Mouse (Mus musculus) embryonic facial prominence, embryonic 11.5 days (tissue): ENCODE data around the gene D6Ertd527e. TPM values are rescaled to one million over a fixed set of nuclear protein-coding genes. Genes with fewer than 3 reads are reported as not detected.
"Not testable (repeated sequence)": the region's sequence is repeated elsewhere in the genome, so short reads cannot be mapped to it uniquely, and the experiment has no call there.

Experiments used
- ATAC-seq: fragments of 200-750 bp; cut with Nextera tagmentation; replicated peaks from 2 replicates; pipeline ENCODE4 v1.8.0; 2017; ENCODE audit warnings: low read depth; ENCODE audit not compliant: insufficient number of reproducible peaks, low FRiP score, low TSS enrichment
- DNase-seq: peaks from one replicate; pipeline ENCODE4 v3.0.0-alpha.2; 2015; ENCODE audit warnings: low spot score
- H3K27ac ChIP-seq: fragments of 300-500 bp; sonication (generic); replicated peaks from 2 replicates; pipeline ENCODE4 v1.5.1; 2014; ENCODE audit warnings: mild to moderate bottlenecking, low read depth, low read length, control low read depth
- H3K27me3 ChIP-seq: fragments of 300-500 bp; sonication (generic); 2 replicates; pipeline ENCODE4 v1.6.1; 2014; ENCODE audit warnings: mild to moderate bottlenecking, low read length, moderate library complexity, mixed read lengths; ENCODE audit not compliant: control insufficient read depth, insufficient read depth
- H3K36me3 ChIP-seq: fragments of 300-500 bp; sonication (generic); replicated peaks from 2 replicates; pipeline ENCODE4 v1.6.1; 2014; ENCODE audit warnings: low read depth, mild to moderate bottlenecking, low read length, moderate library complexity, mixed read lengths; ENCODE audit not compliant: control insufficient read depth, insufficient read depth
- H3K4me1 ChIP-seq: fragments of 300-500 bp; sonication (generic); 2 replicates; pipeline ENCODE4 v1.6.1; 2014; ENCODE audit warnings: low read length, mixed read lengths; ENCODE audit not compliant: control insufficient read depth, insufficient read depth
- H3K4me2 ChIP-seq: fragments of 300-500 bp; sonication (generic); 2 replicates; pipeline ENCODE4 v1.6.1; 2014; ENCODE audit warnings: low read depth, mild to moderate bottlenecking, control low read depth, low read length, moderate library complexity
- H3K4me3 ChIP-seq: fragments of 300-500 bp; sonication (generic); 2 replicates; pipeline ENCODE4 v1.5.1; 2014; ENCODE audit warnings: low read depth, low read length, control low read depth
- H3K9ac ChIP-seq: fragments of 300-500 bp; sonication (generic); replicated peaks from 2 replicates; pipeline ENCODE4 v1.6.1; 2014; ENCODE audit warnings: mild to moderate bottlenecking, control low read depth, low read length
- H3K9me3 ChIP-seq: fragments of 300-500 bp; sonication (generic); replicated peaks from 2 replicates; pipeline ENCODE4 v1.6.1; 2016; ENCODE audit warnings: mild to moderate bottlenecking, low read length, inconsistent platforms, mixed read lengths; ENCODE audit not compliant: control insufficient read depth
- WGBS: fragments of 180-500 bp; shearing (Covaris S2); extraction: QIAGEN DNeasy Blood & Tissue Kit; methylation state at CpG from one replicate; pipeline ENCODE4 v1.1.7; 2014; 5-methylcytosine and 5-hydroxymethylcytosine counted together
- polyA plus RNA-seq: library from polyadenylated mRNA; unstranded; fragments of >200 nt; fragmentation: Nextera tagmentation; extraction: Ambion mirVana; gene quantifications from 2 replicates; pipeline ENCODE4 v1.2.1, GENCODE M21; 2014

The D6Ertd527e gene
- polyA plus RNA-seq, 1 experiment from 2014 or later = 0.32 TPM

DNA sequence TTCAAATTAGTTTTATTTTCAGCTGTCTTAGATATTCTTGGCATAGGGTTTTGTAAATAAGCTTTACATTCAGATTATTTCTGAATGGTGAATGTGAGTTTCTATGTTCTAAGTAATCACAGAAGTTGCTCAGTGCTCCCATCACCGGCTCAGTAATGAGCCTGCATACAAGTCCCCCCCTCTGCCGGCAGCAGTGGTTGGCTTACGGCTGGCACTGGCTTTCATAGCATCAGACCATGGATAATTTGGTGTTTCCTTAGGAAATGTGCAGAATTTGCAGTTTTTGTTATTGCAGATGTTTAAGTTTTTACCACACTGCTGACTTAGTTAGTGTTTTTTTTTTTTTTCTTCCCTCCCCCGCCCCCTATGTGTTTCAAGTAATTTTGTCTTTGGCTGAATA is 25.1 kb upstream of the D6Ertd527e start:
- Histone ChIP-seq H3K9ac (no peak overlapping the region), H3K27me3 (no peaks in the 10 kb centered on the region), H3K27ac (no peak overlapping the region), H3K4me3 (no peak overlapping the region), H3K4me2 (no peak overlapping the region), H3K4me1 (no peaks in the 10 kb centered on the region), H3K9me3 (no peaks in the 10 kb centered on the region), H3K36me3 (no peaks in the 10 kb centered on the region; the same call in none of the 2 replicates)
- ATAC-seq (no peak), DNase-seq (no peak)
- 62% methylated on average over 4 of the region's 4 CpGs for WGBS

DNA sequence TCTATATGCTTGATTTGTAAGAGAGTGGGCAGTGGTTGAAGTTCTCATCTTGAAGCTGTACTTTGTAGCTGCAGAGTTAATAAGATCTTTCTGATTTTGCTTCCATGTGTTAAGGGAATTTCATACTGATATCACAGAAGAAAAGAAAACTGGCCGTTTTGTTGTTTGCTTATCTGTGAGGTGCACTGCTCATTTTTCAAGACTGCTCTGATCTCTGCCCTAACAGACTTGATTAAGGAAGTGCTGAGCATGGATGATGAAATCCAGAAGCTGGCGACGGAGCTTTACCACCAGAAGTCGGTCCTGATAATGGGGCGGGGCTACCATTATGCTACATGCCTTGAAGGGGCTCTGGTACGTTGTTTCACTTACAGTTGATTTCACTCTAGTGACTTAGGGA is 19.5 kb upstream of the D6Ertd527e start:
- no peak overlapping the region for H3K4me3 ChIP-seq
- DNase-seq (peak; percentile 16), ATAC-seq (no peak)
- no peak overlapping the region for H3K9ac ChIP-seq
- 85% methylated on average over 6 of the region's 6 CpGs for WGBS
- no peak overlapping the region for H3K4me2 ChIP-seq
- H3K36me3 ChIP-seq = peaks cover 6% of the 10 kb centered on the region
- no peaks in the 10 kb centered on the region for H3K4me1 ChIP-seq
- no peaks in the 10 kb centered on the region for H3K27me3 ChIP-seq
- no peaks in the 10 kb centered on the region for H3K9me3 ChIP-seq
- no peak overlapping the region for H3K27ac ChIP-seq

DNA sequence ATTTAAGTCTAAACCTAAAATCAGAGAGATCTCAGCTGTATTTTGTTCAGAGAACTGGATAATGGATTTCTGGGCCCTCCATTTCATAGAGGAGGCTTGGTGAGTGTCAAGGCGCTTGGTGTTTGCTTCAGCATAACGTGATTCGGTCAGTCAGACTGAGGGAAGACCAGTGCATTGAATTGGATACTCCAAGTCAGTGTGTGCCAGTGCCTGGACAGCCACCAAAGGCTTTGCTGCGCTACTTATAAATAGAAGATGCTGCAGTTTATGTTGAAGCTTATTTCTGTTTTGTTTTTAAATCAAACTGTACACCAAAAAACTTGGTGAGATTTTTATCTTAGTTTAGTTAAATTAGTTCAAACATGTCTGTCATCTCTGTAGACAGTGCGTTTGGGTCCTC is 16.2 kb upstream of the D6Ertd527e start:
- ATAC-seq = no peak
- no peak for DNase-seq
- no peak overlapping the region for H3K4me2 ChIP-seq
- H3K27ac ChIP-seq = no peak overlapping the region
- WGBS = 93% methylated on average over 5 of the region's 5 CpGs
- peaks cover 6% of the 10 kb centered on the region for H3K36me3 ChIP-seq
- H3K4me3 ChIP-seq = no peak overlapping the region
- no peak overlapping the region for H3K9ac ChIP-seq
- no peaks in the 10 kb centered on the region for H3K4me1 ChIP-seq
- no peaks in the 10 kb centered on the region for H3K27me3 ChIP-seq
- no peaks in the 10 kb centered on the region for H3K9me3 ChIP-seq

DNA sequence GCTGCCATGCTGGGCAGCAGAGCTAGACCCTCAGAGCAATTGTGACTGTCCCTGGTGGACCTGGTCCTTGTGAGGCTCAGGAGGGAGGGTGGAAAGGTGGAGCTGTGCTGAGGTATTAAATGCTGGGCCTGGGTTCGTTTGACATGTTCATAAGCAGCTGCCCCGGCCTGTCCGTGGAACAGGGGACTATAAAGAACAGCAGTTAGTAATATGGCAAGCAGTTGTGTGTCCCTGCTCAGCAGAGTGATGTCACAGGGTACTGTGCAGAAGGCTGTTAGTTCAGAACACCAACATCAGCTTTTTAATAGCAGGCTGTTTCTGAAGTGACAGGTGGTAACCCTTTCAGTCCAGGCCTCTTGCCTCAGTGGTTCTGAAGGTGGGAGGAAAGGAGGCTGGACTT is 13.7 kb upstream of the D6Ertd527e start:
- no peaks in the 10 kb centered on the region for H3K27me3 ChIP-seq
- H3K4me3 ChIP-seq = no peak overlapping the region
- WGBS = 80% methylated on average over 3 of the region's 3 CpGs

DNA sequence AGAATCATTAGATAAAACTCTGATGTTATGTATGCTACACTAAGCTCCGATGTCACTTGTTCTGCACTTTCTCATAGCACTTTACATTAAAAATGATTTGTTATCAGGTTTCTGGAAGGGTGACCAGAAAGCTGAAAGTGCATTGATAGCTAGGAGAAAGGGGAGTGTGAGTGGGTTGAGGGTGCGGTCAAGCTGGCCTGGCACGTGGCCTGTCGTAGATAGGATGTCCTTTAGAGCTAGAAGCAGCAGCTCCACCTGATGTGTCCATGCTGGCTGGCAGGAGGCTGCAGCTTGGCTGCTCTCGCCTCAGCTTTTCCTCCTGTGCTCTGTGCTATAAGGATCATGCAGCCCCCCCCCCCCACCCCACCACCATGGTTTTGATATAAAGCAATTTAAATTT is 12.1 kb upstream of the D6Ertd527e start:
- no peak for ATAC-seq
- Histone ChIP-seq H3K4me2 (no peak overlapping the region), H3K27me3 (no peaks in the 10 kb centered on the region), H3K4me3 (no peak overlapping the region), H3K9ac (no peak overlapping the region), H3K4me1 (no peaks in the 10 kb centered on the region), H3K9me3 (no peaks in the 10 kb centered on the region), H3K27ac (no peak overlapping the region), H3K36me3 (peaks cover 6% of the 10 kb centered on the region)
- no peak for DNase-seq
- 94% methylated on average over 5 of the region's 5 CpGs for WGBS

More for the DNA sequence above, 13.7 kb upstream of the D6Ertd527e start:
- no peaks in the 10 kb centered on the region for H3K4me1 ChIP-seq
- DNase-seq (no peak), ATAC-seq (no peak)
- no peaks in the 10 kb centered on the region for H3K9me3 ChIP-seq
- H3K4me2 ChIP-seq = no peak overlapping the region
- peaks cover 6% of the 10 kb centered on the region for H3K36me3 ChIP-seq
- H3K27ac ChIP-seq = no peak overlapping the region
- no peak overlapping the region for H3K9ac ChIP-seq

DNA sequence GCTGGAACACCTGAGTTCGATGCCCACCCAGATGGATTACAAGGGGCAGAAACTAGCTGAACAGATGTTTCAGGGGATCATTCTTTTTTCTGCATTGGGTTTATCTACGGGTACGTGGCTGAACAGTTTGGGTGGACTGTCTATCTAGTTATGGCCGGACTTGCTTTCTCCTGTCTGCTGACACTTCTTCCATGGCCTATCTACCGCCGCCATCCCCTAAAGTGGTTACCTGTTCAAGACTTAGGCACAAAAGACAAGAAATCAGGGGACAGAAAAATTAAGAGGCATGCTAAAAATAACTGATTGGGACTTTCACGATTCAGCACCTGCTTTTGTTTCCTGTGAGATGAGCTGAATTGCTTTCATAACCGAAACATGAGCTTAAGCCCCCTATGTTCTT is 10.9 kb upstream of the D6Ertd527e start:
- H3K27ac ChIP-seq, H3K4me2 ChIP-seq, H3K4me3 ChIP-seq, H3K4me1 ChIP-seq, DNase-seq, H3K36me3 ChIP-seq, H3K9me3 ChIP-seq, H3K9ac ChIP-seq, H3K27me3 ChIP-seq, ATAC-seq: not testable (repeated sequence)
- WGBS = 92% methylated on average over 8 of the region's 8 CpGs

DNA sequence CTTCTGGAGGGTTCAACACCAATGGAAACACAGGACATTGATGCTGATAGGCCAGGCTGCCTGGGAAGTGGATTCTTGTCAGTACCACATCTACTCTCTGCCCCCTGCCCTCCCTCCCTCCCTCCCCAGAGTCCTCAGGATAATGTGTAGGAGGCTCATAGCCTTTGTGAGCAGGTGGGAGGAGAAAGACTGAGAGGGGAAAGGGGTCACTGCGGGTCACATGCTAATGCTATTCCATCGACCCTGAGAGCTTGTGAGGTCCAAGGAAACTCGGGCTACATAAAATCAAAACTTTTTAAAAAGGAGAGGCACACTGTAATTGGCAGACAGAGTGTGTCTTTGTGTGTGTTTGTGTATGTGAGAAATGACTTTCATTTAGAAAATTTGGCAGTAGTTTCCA is 5.3 kb upstream of the D6Ertd527e start:
- DNase-seq = no peak
- H3K27me3 ChIP-seq = no peaks in the 10 kb centered on the region
- H3K9ac ChIP-seq = no peak overlapping the region
- H3K4me3 ChIP-seq = no peak overlapping the region
- no peaks in the 10 kb centered on the region; the same call in 1 of the 2 replicates for H3K4me1 ChIP-seq
- H3K4me2 ChIP-seq = no peak overlapping the region
- ATAC-seq = no peak
- no peaks in the 10 kb centered on the region for H3K9me3 ChIP-seq
- no peak overlapping the region for H3K27ac ChIP-seq
- H3K36me3 ChIP-seq = no peaks in the 10 kb centered on the region
- 20% methylated on average over 3 of the region's 3 CpGs for WGBS

DNA sequence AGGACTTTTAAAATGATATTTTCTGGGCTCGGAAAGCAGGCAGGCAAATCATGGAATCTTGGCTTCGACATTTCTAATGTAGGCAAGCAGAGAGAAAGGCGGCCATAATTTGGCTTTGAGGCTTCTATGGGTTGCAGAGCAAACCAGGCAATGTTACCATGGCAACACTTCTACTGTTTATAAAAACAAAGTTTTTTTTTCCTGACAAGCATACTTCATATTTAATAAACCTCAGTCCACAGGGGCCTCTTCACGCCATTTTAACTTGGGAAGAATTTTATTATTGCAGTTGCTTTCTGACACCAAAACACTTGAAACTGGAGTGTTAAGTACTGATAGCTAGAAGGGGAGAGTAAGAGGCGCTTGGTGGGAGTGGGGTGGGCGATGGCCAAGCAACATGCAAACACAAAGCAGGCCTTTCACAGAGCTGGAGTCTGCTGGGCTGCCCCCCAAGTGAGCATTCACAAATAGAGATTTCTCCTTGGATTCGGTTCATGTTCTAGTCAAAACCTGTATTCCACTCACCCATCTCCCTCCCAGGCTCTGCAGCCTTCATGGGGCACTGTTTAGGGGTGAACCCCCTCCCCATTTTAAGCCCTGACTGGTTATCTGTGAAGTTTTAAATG is 4.8 kb upstream of the D6Ertd527e start:
- Histone ChIP-seq H3K36me3 (no peaks in the 10 kb centered on the region), H3K4me3 (no peak overlapping the region), H3K9ac (no peak overlapping the region), H3K27ac (no peak overlapping the region), H3K9me3 (no peaks in the 10 kb centered on the region), H3K4me2 (no peak overlapping the region), H3K4me1 (no peaks in the 10 kb centered on the region; the same call in 1 of the 2 replicates), H3K27me3 (no peaks in the 10 kb centered on the region)
- DNase-seq = peak; percentile 54
- no peak for ATAC-seq
- WGBS = 60% methylated on average over 7 of the region's 7 CpGs
